Mouse (Mus musculus): ENCODE results near the gene Olfr61. TPM values are rescaled to one million over a fixed set of nuclear protein-coding genes. Genes with fewer than 3 reads are reported as not detected.
"Not testable (repeated sequence)": the region's sequence is repeated elsewhere in the genome, so short reads cannot be mapped to it uniquely, and the experiment has no call there.

Gene Olfr61
- not detected in 2 replicates for polyA plus RNA-seq (2016; fragmentation: Nextera tagmentation; extraction: Ambion mirVana)

GRCm38 (mm10) chr7:140628670-140629069 lies at the start of gene Olfr61:
Gene Olfr61 (plus strand): TSS chr7:140628970.
- H3K4me3 ChIP-seq; ATAC-seq (ENCODE audit: low FRiP score, low read depth); H3K4me2 ChIP-seq (replicated peaks); H3K27ac ChIP-seq; H3K27me3 ChIP-seq (replicated peaks); H3K9ac ChIP-seq; H3K4me1 ChIP-seq; H3K36me3 ChIP-seq; H3K9me3 ChIP-seq: not testable (repeated sequence)
- 81% methylated on average over 3 of the region's 3 CpGs for WGBS

GRCm38 (mm10) chr7:140600969-140601368 lies 27.8 kb upstream of the Olfr61 start, which contains the start of gene Olfr46:
Gene Olfr46 (plus strand): TSS chr7:140601269.
- H3K9ac ChIP-seq; H3K27ac ChIP-seq; H3K27me3 ChIP-seq (replicated peaks); H3K4me3 ChIP-seq; H3K9me3 ChIP-seq; ATAC-seq (ENCODE audit: low FRiP score, low read depth); H3K4me1 ChIP-seq; H3K36me3 ChIP-seq; H3K4me2 ChIP-seq (replicated peaks): not testable (repeated sequence)
- 82% methylated on average over 2 of the region's 2 CpGs for WGBS

- H3K27me3 ChIP-seq (replicated peaks), result no peaks in the 10 kb centered on the region
- ATAC-seq (ENCODE audit: low FRiP score, low read depth), result no peak
- no peak overlapping the region for H3K4me2 ChIP-seq (replicated peaks)
- no peak overlapping the region for H3K27ac ChIP-seq
- no peak overlapping the region for H3K4me3 ChIP-seq
- H3K9me3 ChIP-seq, result no peaks in the 10 kb centered on the region
- no peaks in the 10 kb centered on the region for H3K36me3 ChIP-seq
- 88% methylated on average over 1 of the region's 1 CpGs for whole genome bisulfite sequencing
- H3K9ac ChIP-seq, result no peak overlapping the region
- H3K4me1 ChIP-seq, result no peaks in the 10 kb centered on the region
Observed at GRCm38 (mm10) chr7:140630559-140630958, 1.8 kb downstream of the Olfr61 start.

GRCm38 (mm10) chr7:140646152-140646551 lies 17.4 kb downstream of the Olfr61 start, which contains the start of gene Olfr53:
Gene Olfr53 (plus strand): TSS chr7:140646452.
- no peaks in the 10 kb centered on the region for H3K27me3 ChIP-seq (replicated peaks)
- no peak for ATAC-seq (ENCODE audit: low FRiP score, low read depth)
- H3K4me1 ChIP-seq, result no peaks in the 10 kb centered on the region
- WGBS, result 92% methylated on average over 1 of the region's 1 CpGs
- no peak within 1 kb of the TSS for H3K27ac ChIP-seq
- no peaks in the 10 kb centered on the region for H3K36me3 ChIP-seq
- H3K9ac ChIP-seq, result no peak within 1 kb of the TSS
- H3K4me2 ChIP-seq (replicated peaks), result no peak within 1 kb of the TSS
- H3K4me3 ChIP-seq, result no peak within 1 kb of the TSS
- H3K9me3 ChIP-seq, result no peaks in the 10 kb centered on the region

- Histone ChIP-seq H3K9me3 (no peaks in the 10 kb centered on the region), H3K27me3 (replicated peaks) (no peaks in the 10 kb centered on the region), H3K4me3 (no peak within 1 kb of the TSS), H3K36me3 (no peaks in the 10 kb centered on the region), H3K27ac (no peak within 1 kb of the TSS), H3K4me1 (no peaks in the 10 kb centered on the region), H3K4me2 (replicated peaks) (no peak within 1 kb of the TSS), H3K9ac (no peak within 1 kb of the TSS)
- WGBS, result 69% methylated on average over 4 of the region's 4 CpGs
- no peak for ATAC-seq (ENCODE audit: low FRiP score, low read depth)
Observed at GRCm38 (mm10) chr7:140659630-140660029, 30.9 kb downstream of the Olfr61 start, which contains the start of gene Olfr539. Gene Olfr539 (plus strand): TSS chr7:140659930.

- WGBS, result 91% methylated on average over 3 of the region's 3 CpGs
- H3K36me3 ChIP-seq; H3K4me3 ChIP-seq; H3K27ac ChIP-seq; H3K9ac ChIP-seq; ATAC-seq (ENCODE audit: low FRiP score, low read depth); H3K27me3 ChIP-seq (replicated peaks); H3K9me3 ChIP-seq; H3K4me2 ChIP-seq (replicated peaks); H3K4me1 ChIP-seq: not testable (repeated sequence)
Observed at GRCm38 (mm10) chr7:140670693-140671092, 41.9 kb downstream of the Olfr61 start.

- Histone ChIP-seq H3K4me3 (no peak overlapping the region), H3K9me3 (peaks cover 11% of the 10 kb centered on the region; the same call in 1 of the 2 replicates), H3K4me1 (no peaks in the 10 kb centered on the region), H3K27ac (no peak overlapping the region), H3K4me2 (replicated peaks) (peak overlapping the region; percentile 42), H3K36me3 (no peaks in the 10 kb centered on the region), H3K9ac (no peak overlapping the region), H3K27me3 (replicated peaks) (no peaks in the 10 kb centered on the region)
- WGBS, result 4% methylated on average over 4 of the region's 6 CpGs
- no peak for ATAC-seq (ENCODE audit: low FRiP score, low read depth)
Observed at GRCm38 (mm10) chr7:140675863-140676262, 47.1 kb downstream of the Olfr61 start.

- not testable (repeated sequence) for H3K27ac ChIP-seq; H3K27me3 ChIP-seq (replicated peaks); H3K9me3 ChIP-seq; H3K9ac ChIP-seq; H3K4me1 ChIP-seq; ATAC-seq (ENCODE audit: low FRiP score, low read depth); H3K36me3 ChIP-seq; H3K4me2 ChIP-seq (replicated peaks); H3K4me3 ChIP-seq
- 65% methylated on average over 4 of the region's 4 CpGs for WGBS
Observed at GRCm38 (mm10) chr7:140679591-140679990, 50.8 kb downstream of the Olfr61 start.

GRCm38 (mm10) chr7:140681651-140682050 lies 52.9 kb downstream of the Olfr61 start, which contains the start of gene Olfr45:
Gene Olfr45 (plus strand): TSS chr7:140681951.
- H3K36me3 ChIP-seq, result no peaks in the 10 kb centered on the region
- H3K27me3 ChIP-seq (replicated peaks), result no peaks in the 10 kb centered on the region
- no peak within 1 kb of the TSS for H3K4me3 ChIP-seq
- H3K4me2 ChIP-seq (replicated peaks), result no peak within 1 kb of the TSS
- H3K4me1 ChIP-seq, result no peaks in the 10 kb centered on the region
- H3K27ac ChIP-seq, result no peak within 1 kb of the TSS
- no peak within 1 kb of the TSS for H3K9ac ChIP-seq
- ATAC-seq (ENCODE audit: low FRiP score, low read depth), result no peak
- 93% methylated on average over 1 of the region's 1 CpGs for WGBS
- peaks cover 5% of the 10 kb centered on the region; the same call in 1 of the 2 replicates for H3K9me3 ChIP-seq

Other genes starting within 250 kb of the Olfr61 start
- gene Olfr531, start 226.1 kb upstream of the Olfr61 start, polyA plus RNA-seq (2016; fragmentation: Nextera tagmentation; extraction: Ambion mirVana), result not detected in 2 replicates
- gene Olfr532, start 207.3 kb upstream of the Olfr61 start, polyA plus RNA-seq (2016; fragmentation: Nextera tagmentation; extraction: Ambion mirVana), result not detected in 2 replicates
- gene Olfr533, start 165.6 kb upstream of the Olfr61 start, polyA plus RNA-seq (2016; fragmentation: Nextera tagmentation; extraction: Ambion mirVana), result not detected in 2 replicates
- not detected in 2 replicates for gene Olfr535, start 144.8 kb upstream of the Olfr61 start, polyA plus RNA-seq (2016; fragmentation: Nextera tagmentation; extraction: Ambion mirVana)
- not detected in 2 replicates for gene Olfr536, start 121.6 kb upstream of the Olfr61 start, polyA plus RNA-seq (2016; fragmentation: Nextera tagmentation; extraction: Ambion mirVana)
- not detected in 2 replicates for gene Olfr538, start 61.1 kb upstream of the Olfr61 start, polyA plus RNA-seq (2016; fragmentation: Nextera tagmentation; extraction: Ambion mirVana)
- 0.03 TPM in 1 of 2 replicates, not detected in the other for gene Olfr46, start 27.7 kb upstream of the Olfr61 start, polyA plus RNA-seq (2016; fragmentation: Nextera tagmentation; extraction: Ambion mirVana)
- not detected in 2 replicates for gene Olfr53, start 17.5 kb downstream of the Olfr61 start, polyA plus RNA-seq (2016; fragmentation: Nextera tagmentation; extraction: Ambion mirVana)
- not detected in 2 replicates for gene Olfr539, start 31.0 kb downstream of the Olfr61 start, polyA plus RNA-seq (2016; fragmentation: Nextera tagmentation; extraction: Ambion mirVana)
- not detected in 2 replicates for gene Olfr45, start 53.0 kb downstream of the Olfr61 start, polyA plus RNA-seq (2016; fragmentation: Nextera tagmentation; extraction: Ambion mirVana)
- not detected in 2 replicates for gene Olfr541, start 68.3 kb downstream of the Olfr61 start, polyA plus RNA-seq (2016; fragmentation: Nextera tagmentation; extraction: Ambion mirVana)
- not detected in 2 replicates for gene Cyp2e1, start 134.8 kb downstream of the Olfr61 start, polyA plus RNA-seq (2016; fragmentation: Nextera tagmentation; extraction: Ambion mirVana)
- 0.23 and 0.30 TPM in 2 replicates for gene Syce1, start 158.9 kb downstream of the Olfr61 start, polyA plus RNA-seq (2016; fragmentation: Nextera tagmentation; extraction: Ambion mirVana)
- gene Zfp941, start 193.2 kb downstream of the Olfr61 start, polyA plus RNA-seq (2016; fragmentation: Nextera tagmentation; extraction: Ambion mirVana), result 13.2 and 15.3 TPM in 2 replicates
- not detected in 2 replicates for gene Urah, start 206.0 kb downstream of the Olfr61 start, polyA plus RNA-seq (2016; fragmentation: Nextera tagmentation; extraction: Ambion mirVana)
- gene Scgb1c1, start 216.6 kb downstream of the Olfr61 start, polyA plus RNA-seq (2016; fragmentation: Nextera tagmentation; extraction: Ambion mirVana), result not detected in 2 replicates
- gene Odf3, start 218.8 kb downstream of the Olfr61 start, polyA plus RNA-seq (2016; fragmentation: Nextera tagmentation; extraction: Ambion mirVana), result not detected in 2 replicates
- not detected in 2 replicates for gene Gm45785, start 227.4 kb downstream of the Olfr61 start, polyA plus RNA-seq (2016; fragmentation: Nextera tagmentation; extraction: Ambion mirVana)
- gene Ric8a, start 228.0 kb downstream of the Olfr61 start, polyA plus RNA-seq (2016; fragmentation: Nextera tagmentation; extraction: Ambion mirVana), result 89.1 and 94.8 TPM in 2 replicates
- gene Bet1l, start 228.6 kb downstream of the Olfr61 start, polyA plus RNA-seq (2016; fragmentation: Nextera tagmentation; extraction: Ambion mirVana), result 30.3 and 34.2 TPM in 2 replicates

Data from neural tube, embryonic 12.5 days (tissue).